Mouse (Mus musculus): ENCODE measurements around the gene Tedc2. TPM values are rescaled to one million over a fixed set of nuclear protein-coding genes. Genes with fewer than 3 reads are reported as not detected.

Tedc2 gene
- polyA plus RNA-seq, 1 experiment = 7.7 TPM

DNA sequence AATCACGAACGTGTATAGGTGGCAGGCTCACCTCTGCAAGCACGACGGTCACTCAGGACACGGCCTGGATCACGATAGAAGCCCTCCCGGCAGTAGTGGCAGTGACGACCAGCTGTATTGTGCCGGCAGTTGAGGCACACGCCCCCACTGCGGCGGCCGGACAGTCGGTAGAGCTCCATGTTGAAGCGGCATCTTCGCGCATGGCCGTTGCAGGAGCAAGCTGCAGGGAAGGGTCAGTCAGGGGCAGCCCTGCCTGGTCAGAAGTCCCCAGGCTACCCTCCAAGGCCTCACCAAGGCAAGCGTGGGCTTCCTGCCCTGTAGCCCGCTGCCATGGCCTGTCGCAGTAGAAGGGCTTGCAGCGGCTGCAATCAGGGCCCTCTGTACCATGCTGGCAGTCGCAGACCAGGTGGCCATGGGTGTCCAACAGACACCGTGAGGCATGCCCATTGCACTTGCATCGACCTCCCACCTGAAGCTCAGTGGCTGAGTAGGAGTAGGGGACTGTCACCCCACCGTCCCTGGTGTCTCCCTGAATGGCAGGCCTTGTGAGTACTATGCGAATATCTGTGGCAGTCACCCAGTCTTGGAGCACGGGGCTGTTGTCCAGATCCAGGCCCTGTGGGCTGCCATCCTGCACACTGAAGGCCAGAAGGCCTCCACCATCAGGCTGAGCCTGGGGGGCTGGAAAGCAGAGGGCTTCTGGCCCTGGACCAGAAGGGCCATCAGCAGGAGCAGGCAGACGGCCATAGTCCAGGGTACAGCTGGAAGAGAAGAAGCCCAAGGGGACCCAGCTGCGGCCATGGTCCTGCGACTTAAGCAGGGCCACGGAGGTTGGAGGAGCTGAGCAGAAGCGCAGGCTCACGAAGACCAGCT is 12.6 kb downstream of the Tedc2 start:
- H3K27ac ChIP-seq (ENCODE audit: insufficient read depth, low read depth, low read length) = no peak overlapping the region
- H3K4me3 ChIP-seq (ENCODE audit: insufficient read depth, low read length) = no peak overlapping the region
- H3K4me1 ChIP-seq (ENCODE audit: control insufficient read depth, insufficient read depth, low read length) = peaks cover 25% of the 10 kb centered on the region
- TF ChIP-seq CTCF (IDR thresholded peaks at IDR 0.05; ENCODE audit: low read depth, low read length) (no peak), POLR2A (IDR thresholded peaks at IDR 0.05; ENCODE audit: borderline replicate concordance, low read depth, low read length) (no peak)

- H3K4me1 ChIP-seq (ENCODE audit: control insufficient read depth, insufficient read depth, low read length) = peaks cover 19% of the 10 kb centered on the region
- H3K27ac ChIP-seq (ENCODE audit: insufficient read depth, low read depth, low read length) = no peak overlapping the region
- TF ChIP-seq CTCF (IDR thresholded peaks at IDR 0.05; ENCODE audit: low read depth, low read length) (no peak), POLR2A (IDR thresholded peaks at IDR 0.05; ENCODE audit: borderline replicate concordance, low read depth, low read length) (no peak)
These were observed 13.9 kb downstream of the Tedc2 start for GRCm38 (mm10) chr17:24206451-24207351.

GRCm38 (mm10) chr17:24205908-24206361 is 14.7 kb downstream of the Tedc2 start:
- Histone ChIP-seq H3K27ac (ENCODE audit: insufficient read depth, low read depth, low read length) (no peak overlapping the region), H3K4me1 (ENCODE audit: control insufficient read depth, insufficient read depth, low read length) (peaks cover 16% of the 10 kb centered on the region), H3K4me3 (ENCODE audit: insufficient read depth, low read length) (peak overlapping the region; percentile 80)
- no peak; the same call in 1 of the 2 replicates for TF ChIP-seq CTCF (IDR thresholded peaks at IDR 0.05; ENCODE audit: low read depth, low read length)
- no peak for TF ChIP-seq POLR2A (IDR thresholded peaks at IDR 0.05; ENCODE audit: borderline replicate concordance, low read depth, low read length)

More at GRCm38 (mm10) chr17:24206451-24207351, 13.9 kb downstream of the Tedc2 start:
- peak overlapping the region; percentile 80 for H3K4me3 ChIP-seq (ENCODE audit: insufficient read depth, low read length)

DNA sequence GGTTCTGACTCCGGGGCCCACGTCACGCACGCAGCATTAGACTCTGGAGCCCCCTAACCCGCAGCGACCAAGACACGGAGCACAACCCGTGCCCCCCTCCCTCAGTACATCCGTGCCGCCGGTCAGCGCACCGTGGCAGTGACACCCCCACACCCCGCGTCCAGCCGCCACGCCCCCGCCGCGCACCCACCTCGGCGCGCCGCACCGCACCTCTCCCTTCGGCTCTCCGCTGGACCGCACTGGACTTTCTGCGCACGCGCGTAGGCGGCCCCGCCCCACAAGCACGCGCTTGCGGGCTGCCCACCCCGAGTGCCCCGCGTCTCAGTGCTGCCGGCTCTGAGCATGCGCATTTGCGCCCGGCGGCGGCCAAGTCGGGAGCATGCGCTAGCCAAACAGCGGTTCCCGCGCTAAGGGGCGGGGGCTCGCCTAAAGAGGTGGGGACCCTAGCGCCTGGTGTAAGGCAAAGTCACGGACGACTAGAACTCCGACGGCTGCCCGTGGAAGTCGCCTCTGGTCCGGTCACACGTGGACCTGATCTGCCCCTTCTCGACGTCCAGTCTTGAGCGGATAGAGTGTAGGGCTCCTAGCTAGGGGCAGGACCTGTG is 15.3 kb downstream of the Tedc2 start, which contains the start of gene Tbc1d24:
Gene Tbc1d24, minus strand, starts transcription at position 279 of the 605 bp plus-strand sequence.
- H3K4me1 ChIP-seq (ENCODE audit: control insufficient read depth, insufficient read depth, low read length) = peaks cover 18% of the 10 kb centered on the region

DNA sequence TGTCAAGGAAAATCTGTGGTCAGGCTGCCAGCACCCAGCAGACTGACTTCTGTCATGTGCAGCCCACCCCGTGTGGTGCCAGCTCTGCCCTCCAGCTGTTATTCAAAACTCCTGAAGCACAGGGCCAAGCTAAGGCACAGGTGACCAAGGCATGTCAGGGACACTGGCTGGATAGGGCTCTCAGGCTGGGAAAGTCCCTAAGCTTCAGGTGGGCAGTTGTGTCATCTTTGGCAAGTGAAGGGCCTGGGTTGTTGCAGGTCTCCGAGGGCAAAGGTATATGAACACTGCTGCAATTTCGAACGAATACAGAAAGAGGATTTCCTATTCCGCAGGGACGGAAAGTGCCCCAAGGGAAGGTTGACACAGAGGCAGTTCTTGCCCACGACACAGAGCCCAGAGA is 15.8 kb downstream of the Tedc2 start:
- Histone ChIP-seq H3K4me3 (ENCODE audit: insufficient read depth, low read length) (peak overlapping the region; percentile 80), H3K4me1 (ENCODE audit: control insufficient read depth, insufficient read depth, low read length) (peaks cover 23% of the 10 kb centered on the region), H3K27ac (ENCODE audit: insufficient read depth, low read depth, low read length) (no peak overlapping the region)
- no peak for TF ChIP-seq CTCF (IDR thresholded peaks at IDR 0.05; ENCODE audit: low read depth, low read length)
- no peak for TF ChIP-seq POLR2A (IDR thresholded peaks at IDR 0.05; ENCODE audit: borderline replicate concordance, low read depth, low read length)

More for the DNA sequence above, 15.3 kb downstream of the Tedc2 start, which contains the start of gene Tbc1d24:
- Histone ChIP-seq H3K27ac (ENCODE audit: insufficient read depth, low read depth, low read length) (no peak within 1 kb of the TSS), H3K4me3 (ENCODE audit: insufficient read depth, low read length) (peak within 1 kb of the TSS; percentile 80)
- no peak for TF ChIP-seq CTCF (IDR thresholded peaks at IDR 0.05; ENCODE audit: low read depth, low read length)
- no peak for TF ChIP-seq POLR2A (IDR thresholded peaks at IDR 0.05; ENCODE audit: borderline replicate concordance, low read depth, low read length)

DNA sequence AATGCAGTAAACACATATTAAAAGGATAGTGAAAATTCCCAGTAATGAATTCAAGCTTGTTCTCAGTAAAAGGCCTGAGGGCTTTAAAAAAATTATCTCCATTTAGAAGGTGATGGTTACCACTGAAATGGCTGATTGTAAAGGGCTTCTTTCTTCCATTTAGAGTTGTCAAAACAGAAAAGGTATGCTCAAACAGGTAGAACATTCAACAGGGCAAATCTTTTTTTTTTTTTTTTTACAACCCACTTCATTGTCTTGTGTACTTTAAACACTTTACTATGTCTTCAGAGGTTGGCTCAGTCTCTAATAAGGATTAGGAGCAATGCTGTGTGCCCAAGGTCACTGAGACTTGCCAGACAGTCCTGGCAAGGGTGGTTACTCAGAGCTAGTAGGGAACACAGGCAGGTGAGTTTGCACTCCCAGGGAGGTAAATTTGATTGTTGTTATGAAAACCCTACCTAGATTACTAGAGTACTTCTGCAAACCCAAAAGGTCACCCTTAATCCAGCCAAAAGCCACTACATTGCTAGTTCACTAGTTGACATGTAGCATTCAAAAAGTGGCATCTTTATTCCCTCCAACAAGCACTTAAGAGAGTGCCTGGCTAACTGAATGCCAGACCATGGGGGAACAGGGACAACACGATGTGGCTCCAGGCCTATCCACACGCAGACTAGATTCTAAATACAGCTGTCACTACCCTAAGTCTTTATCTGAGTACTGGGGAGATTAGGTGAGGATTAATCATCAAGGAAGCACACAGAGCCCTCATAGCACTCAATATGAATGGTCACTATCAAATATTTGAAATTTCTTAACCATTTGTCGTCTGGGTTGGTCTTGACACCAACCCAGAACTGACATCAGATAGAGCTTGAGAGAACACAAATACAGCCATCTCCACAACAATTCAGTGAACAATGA is 16.8 kb downstream of the Tedc2 start:
- Histone ChIP-seq H3K4me3 (ENCODE audit: insufficient read depth, low read length) (peak overlapping the region; percentile 80; the same call in 1 of the 2 replicates), H3K4me1 (ENCODE audit: control insufficient read depth, insufficient read depth, low read length) (peaks cover 29% of the 10 kb centered on the region), H3K27ac (ENCODE audit: insufficient read depth, low read depth, low read length) (no peak overlapping the region)
- TF ChIP-seq POLR2A (IDR thresholded peaks at IDR 0.05; ENCODE audit: borderline replicate concordance, low read depth, low read length) (no peak), CTCF (IDR thresholded peaks at IDR 0.05; ENCODE audit: low read depth, low read length) (no peak)

- TF ChIP-seq CTCF (IDR thresholded peaks at IDR 0.05; ENCODE audit: low read depth, low read length) (no peak), POLR2A (IDR thresholded peaks at IDR 0.05; ENCODE audit: borderline replicate concordance, low read depth, low read length) (no peak)
- Histone ChIP-seq H3K4me1 (ENCODE audit: control insufficient read depth, insufficient read depth, low read length) (peaks cover 29% of the 10 kb centered on the region), H3K27ac (ENCODE audit: insufficient read depth, low read depth, low read length) (no peak overlapping the region), H3K4me3 (ENCODE audit: insufficient read depth, low read length) (no peak overlapping the region)
These were observed 17.6 kb downstream of the Tedc2 start for GRCm38 (mm10) chr17:24203068-24203467.

DNA sequence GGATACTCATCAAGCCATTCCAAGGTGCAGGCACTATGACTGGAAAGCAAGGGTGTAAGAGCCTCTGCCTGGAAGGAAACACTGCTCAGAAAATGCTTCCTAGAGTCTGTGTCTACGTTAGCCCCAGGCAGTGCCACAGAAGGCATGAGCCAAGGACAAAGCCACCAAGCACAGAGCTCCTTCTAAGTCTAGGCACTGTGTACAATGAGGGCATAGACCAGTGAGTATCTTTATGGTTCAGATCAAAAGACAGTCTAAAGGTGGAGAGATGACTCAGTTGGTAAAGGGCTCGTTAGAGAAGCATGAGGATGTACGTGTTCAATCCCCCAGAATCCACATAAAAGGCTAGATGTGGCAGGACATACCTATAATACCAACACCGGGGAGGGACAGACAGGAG is 19.6 kb downstream of the Tedc2 start:
- TF ChIP-seq POLR2A (IDR thresholded peaks at IDR 0.05; ENCODE audit: borderline replicate concordance, low read depth, low read length) (no peak), CTCF (IDR thresholded peaks at IDR 0.05; ENCODE audit: low read depth, low read length) (no peak)
- no peak overlapping the region for H3K27ac ChIP-seq (ENCODE audit: insufficient read depth, low read depth, low read length)

More for the DNA sequence above, 19.6 kb downstream of the Tedc2 start:
- no peak overlapping the region for H3K4me3 ChIP-seq (ENCODE audit: insufficient read depth, low read length)
- H3K4me1 ChIP-seq (ENCODE audit: control insufficient read depth, insufficient read depth, low read length) = peaks cover 25% of the 10 kb centered on the region
